Mouse (Mus musculus): ENCODE measurements around the gene Spp2. TPM values are rescaled to one million over a fixed set of nuclear protein-coding genes. Genes with fewer than 3 reads are reported as not detected.

Spp2 gene
- polyA plus RNA-seq, 1 experiment = not detected

DNA sequence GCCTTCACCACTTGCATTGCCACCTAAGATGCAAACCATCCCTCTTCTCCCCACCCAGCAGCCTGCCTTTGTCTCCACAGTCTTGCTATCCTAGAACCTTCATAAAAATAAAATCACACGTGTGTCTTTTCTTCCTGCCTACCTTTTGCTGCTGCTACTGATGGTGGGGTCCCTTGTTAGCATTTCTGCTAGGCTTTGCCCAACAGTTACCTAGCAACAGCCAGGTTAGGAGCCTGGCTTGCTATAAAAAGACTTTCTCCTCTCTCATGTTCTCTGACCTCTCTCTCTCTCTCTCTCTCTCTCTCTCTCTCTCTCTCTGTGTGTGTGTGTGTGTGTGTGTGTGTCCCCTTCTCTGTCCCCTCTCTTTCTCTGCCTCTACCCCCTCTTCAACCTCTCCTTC, 54.3 kb downstream of the Spp2 start:
- no peak overlapping the region for H3K4me3 ChIP-seq (replicated peaks)

GRCm38 (mm10) chr1:88462484-88462883, 55.7 kb downstream of the Spp2 start:
- H3K27me3 ChIP-seq (ENCODE audit: control insufficient read depth) = no peaks in the 10 kb centered on the region
- H3K9me3 ChIP-seq (ENCODE audit: control insufficient read depth, low read length) = no peaks in the 10 kb centered on the region
- no peaks in the 10 kb centered on the region for H3K36me3 ChIP-seq (ENCODE audit: control insufficient read depth)
- H3K4me1 ChIP-seq (ENCODE audit: control insufficient read depth) = no peaks in the 10 kb centered on the region
- TF ChIP-seq TAL1 (IDR thresholded peaks at IDR 0.05; ENCODE audit: low read length) (no peak), GATA1 (IDR thresholded peaks at IDR 0.05; ENCODE audit: low read length) (no peak)
- no peak overlapping the region for H3K4me3 ChIP-seq (replicated peaks)

More for the DNA sequence above, 54.3 kb downstream of the Spp2 start:
- Histone ChIP-seq H3K9me3 (ENCODE audit: control insufficient read depth, low read length) (no peaks in the 10 kb centered on the region), H3K27me3 (ENCODE audit: control insufficient read depth) (no peaks in the 10 kb centered on the region), H3K4me1 (ENCODE audit: control insufficient read depth) (no peaks in the 10 kb centered on the region), H3K36me3 (ENCODE audit: control insufficient read depth) (no peaks in the 10 kb centered on the region)
- TF ChIP-seq TAL1 (IDR thresholded peaks at IDR 0.05; ENCODE audit: low read length) (no peak), GATA1 (IDR thresholded peaks at IDR 0.05; ENCODE audit: low read length) (no peak)

DNA sequence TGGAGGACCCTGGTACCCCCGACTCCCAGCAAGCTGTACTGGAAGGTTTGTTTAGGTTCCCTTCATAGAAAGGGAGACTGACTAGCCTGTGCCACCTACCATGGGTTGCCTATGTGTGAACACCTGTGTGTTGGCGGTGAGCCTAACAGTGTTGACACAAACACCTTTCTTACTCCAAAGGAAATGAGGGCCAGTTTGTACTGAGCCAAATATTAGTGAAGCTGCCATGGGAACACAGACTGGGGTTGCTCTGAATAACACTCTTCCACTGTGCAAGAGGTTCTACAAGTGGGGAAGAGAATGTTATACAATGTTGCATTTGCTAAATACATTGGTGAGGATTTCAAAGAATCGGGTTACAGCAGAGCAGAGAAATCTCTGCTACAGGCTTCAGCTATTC, 56.5 kb downstream of the Spp2 start:
- H3K4me3 ChIP-seq (replicated peaks) = no peak overlapping the region
- H3K36me3 ChIP-seq (ENCODE audit: control insufficient read depth) = no peaks in the 10 kb centered on the region
- no peaks in the 10 kb centered on the region for H3K27me3 ChIP-seq (ENCODE audit: control insufficient read depth)
- H3K9me3 ChIP-seq (ENCODE audit: control insufficient read depth, low read length) = no peaks in the 10 kb centered on the region
- H3K4me1 ChIP-seq (ENCODE audit: control insufficient read depth) = no peaks in the 10 kb centered on the region
- no peak for TF ChIP-seq GATA1 (IDR thresholded peaks at IDR 0.05; ENCODE audit: low read length)
- TF ChIP-seq TAL1 (IDR thresholded peaks at IDR 0.05; ENCODE audit: low read length) = no peak

GRCm38 (mm10) chr1:88464109-88464905, 57.5 kb downstream of the Spp2 start:
- H3K4me1 ChIP-seq (ENCODE audit: control insufficient read depth) = no peaks in the 10 kb centered on the region
- no peak overlapping the region for H3K4me3 ChIP-seq (replicated peaks)
- no peak for TF ChIP-seq GATA1 (IDR thresholded peaks at IDR 0.05; ENCODE audit: low read length)
- no peak for TF ChIP-seq TAL1 (IDR thresholded peaks at IDR 0.05; ENCODE audit: low read length)
- no peaks in the 10 kb centered on the region for H3K36me3 ChIP-seq (ENCODE audit: control insufficient read depth)
- H3K27me3 ChIP-seq (ENCODE audit: control insufficient read depth) = 0 out of 2 replicates have a peak, but pooled peaks cover 3% of the 10 kb centered on the region
- H3K9me3 ChIP-seq (ENCODE audit: control insufficient read depth, low read length) = no peaks in the 10 kb centered on the region

- Histone ChIP-seq H3K9me3 (ENCODE audit: control insufficient read depth, low read length) (no peaks in the 10 kb centered on the region), H3K4me1 (ENCODE audit: control insufficient read depth) (no peaks in the 10 kb centered on the region), H3K4me3 (replicated peaks) (no peak overlapping the region), H3K36me3 (ENCODE audit: control insufficient read depth) (no peaks in the 10 kb centered on the region), H3K27me3 (ENCODE audit: control insufficient read depth) (0 out of 2 replicates have a peak, but pooled peaks cover 3% of the 10 kb centered on the region)
- no peak for TF ChIP-seq GATA1 (IDR thresholded peaks at IDR 0.05; ENCODE audit: low read length)
- TF ChIP-seq TAL1 (IDR thresholded peaks at IDR 0.05; ENCODE audit: low read length) = no peak
Observed at GRCm38 (mm10) chr1:88465722-88466121, 59.0 kb downstream of the Spp2 start.

DNA sequence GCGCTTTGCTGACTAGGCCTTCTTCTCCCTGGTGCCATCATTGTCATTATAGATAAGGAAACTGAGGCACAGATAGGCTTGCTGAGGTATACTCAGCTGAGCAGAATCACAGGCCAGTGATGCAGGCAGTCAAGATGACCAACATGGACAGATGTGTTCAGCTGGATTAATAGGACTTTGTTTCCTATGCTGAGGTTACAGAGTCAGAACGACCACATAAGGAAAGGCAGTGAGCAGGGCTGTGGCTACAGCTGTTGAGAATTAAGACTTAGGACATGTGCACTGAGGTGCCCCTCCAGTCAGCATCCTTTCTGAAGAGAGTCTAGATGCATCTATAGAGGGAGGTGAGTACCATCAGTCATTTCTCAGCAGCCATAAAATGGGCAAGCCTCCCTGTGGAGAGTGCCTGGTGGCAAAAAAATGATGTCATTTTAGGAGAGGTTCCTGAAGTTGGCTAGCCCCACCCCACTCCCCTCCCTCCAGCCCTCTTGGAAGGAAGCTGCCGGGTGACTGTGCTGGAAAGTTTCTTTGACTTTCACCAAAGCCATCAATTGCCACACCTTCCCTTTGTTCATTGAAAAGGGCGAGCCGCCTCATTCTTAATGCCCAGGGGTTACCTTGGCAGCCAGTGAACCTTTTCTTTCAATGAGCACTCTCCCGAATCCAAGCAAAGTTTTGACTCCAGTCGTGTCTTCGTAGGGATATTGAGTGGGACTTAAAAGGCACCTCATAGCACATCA, 59.7 kb downstream of the Spp2 start:
- TF ChIP-seq GATA1 (IDR thresholded peaks at IDR 0.05; ENCODE audit: low read length) = no peak
- TF ChIP-seq TAL1 (IDR thresholded peaks at IDR 0.05; ENCODE audit: low read length) = no peak

GRCm38 (mm10) chr1:88467866-88468265, 61.1 kb downstream of the Spp2 start:
- Histone ChIP-seq H3K4me3 (replicated peaks) (no peak overlapping the region), H3K4me1 (ENCODE audit: control insufficient read depth) (no peaks in the 10 kb centered on the region), H3K27me3 (ENCODE audit: control insufficient read depth) (peaks cover 8% of the 10 kb centered on the region), H3K36me3 (ENCODE audit: control insufficient read depth) (no peaks in the 10 kb centered on the region), H3K9me3 (ENCODE audit: control insufficient read depth, low read length) (no peaks in the 10 kb centered on the region)
- TF ChIP-seq TAL1 (IDR thresholded peaks at IDR 0.05; ENCODE audit: low read length) = no peak
- no peak for TF ChIP-seq GATA1 (IDR thresholded peaks at IDR 0.05; ENCODE audit: low read length)

More for the DNA sequence above, 59.7 kb downstream of the Spp2 start:
- Histone ChIP-seq H3K36me3 (ENCODE audit: control insufficient read depth) (no peaks in the 10 kb centered on the region), H3K27me3 (ENCODE audit: control insufficient read depth) (peaks cover 6% of the 10 kb centered on the region), H3K4me3 (replicated peaks) (no peak overlapping the region), H3K4me1 (ENCODE audit: control insufficient read depth) (no peaks in the 10 kb centered on the region), H3K9me3 (ENCODE audit: control insufficient read depth, low read length) (no peaks in the 10 kb centered on the region)

- H3K4me3 ChIP-seq (replicated peaks) = no peak overlapping the region
- peaks cover 8% of the 10 kb centered on the region for H3K27me3 ChIP-seq (ENCODE audit: control insufficient read depth)
- TF ChIP-seq TAL1 (IDR thresholded peaks at IDR 0.05; ENCODE audit: low read length) (no peak), GATA1 (IDR thresholded peaks at IDR 0.05; ENCODE audit: low read length) (no peak)
- H3K4me1 ChIP-seq (ENCODE audit: control insufficient read depth) = no peaks in the 10 kb centered on the region
- no peaks in the 10 kb centered on the region for H3K9me3 ChIP-seq (ENCODE audit: control insufficient read depth, low read length)
- no peaks in the 10 kb centered on the region for H3K36me3 ChIP-seq (ENCODE audit: control insufficient read depth)
Observed at GRCm38 (mm10) chr1:88468335-88468734, 61.6 kb downstream of the Spp2 start.

DNA sequence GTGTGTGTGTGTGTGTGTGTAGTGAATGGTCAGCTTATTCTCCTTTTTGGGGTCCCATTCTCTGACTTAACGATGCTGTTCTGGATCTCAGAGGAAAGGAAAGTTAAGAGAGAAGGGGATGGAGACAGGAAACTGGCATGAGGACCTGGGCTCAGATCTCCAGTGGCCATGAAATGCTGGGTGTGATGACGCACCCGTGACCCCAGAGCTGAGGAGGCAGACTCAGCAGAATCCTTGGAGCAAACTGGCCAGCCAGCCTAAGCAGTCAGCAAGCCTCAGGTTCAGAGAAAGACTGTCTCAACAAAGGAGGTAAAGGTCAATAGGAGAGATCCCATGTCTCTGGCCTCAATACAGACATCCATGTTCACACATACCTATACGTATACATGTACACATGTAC, 63.0 kb downstream of the Spp2 start:
- no peaks in the 10 kb centered on the region for H3K9me3 ChIP-seq (ENCODE audit: control insufficient read depth, low read length)
- H3K4me3 ChIP-seq (replicated peaks) = no peak overlapping the region
- H3K36me3 ChIP-seq (ENCODE audit: control insufficient read depth) = no peaks in the 10 kb centered on the region
- TF ChIP-seq TAL1 (IDR thresholded peaks at IDR 0.05; ENCODE audit: low read length) (no peak), GATA1 (IDR thresholded peaks at IDR 0.05; ENCODE audit: low read length) (no peak)
- peaks cover 8% of the 10 kb centered on the region for H3K27me3 ChIP-seq (ENCODE audit: control insufficient read depth)
- H3K4me1 ChIP-seq (ENCODE audit: control insufficient read depth) = peaks cover 4% of the 10 kb centered on the region
